32 mouse cellular contexts compared by ENCODE assay signal in the genomic region with DNA sequence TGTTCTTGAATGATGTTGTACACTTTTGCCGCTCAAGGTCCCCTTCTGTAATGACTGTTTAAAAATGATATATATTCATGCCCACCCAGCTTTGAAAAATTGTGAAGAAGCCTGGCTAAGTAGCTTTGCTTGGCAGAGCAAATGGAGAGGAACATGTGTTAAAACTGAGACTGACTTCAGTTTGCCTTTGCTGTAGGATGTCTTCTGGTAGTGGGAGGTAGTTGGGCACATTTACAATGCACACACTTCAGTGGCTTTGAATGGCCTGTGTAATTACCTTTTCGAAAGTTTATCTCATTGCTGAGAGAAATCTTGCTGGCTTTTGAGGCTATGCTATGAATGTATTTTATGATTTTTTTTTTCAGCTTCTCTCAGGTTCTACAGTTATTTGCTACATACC.
"Had no signal": no experiment of that assay in that cellular context is flagged by ENCODE, and none has a peak within 500 bp of the region (broad histone marks: within the 10 kb centered on the region; RNA-seq: fewer than 3 reads in every experiment).

No protein-coding gene starts in this region.

- H3K27me3 ChIP-seq: limb, embryonic 12.5 days; limb, embryonic 13.5 days; limb, embryonic 15.5 days; liver, embryonic 12.5 days; liver, embryonic 13.5 days; liver, embryonic 15.5 days; lung, embryonic 15.5 days; megakaryocyte, embryonic 14.5 days; midbrain, embryonic 12.5 days; midbrain, embryonic 13.5 days; midbrain, embryonic 15.5 days; neural tube, embryonic 12.5 days had no signal

- H3K9ac ChIP-seq: limb, embryonic 12.5 days; limb, embryonic 13.5 days; limb, embryonic 15.5 days; liver, embryonic 12.5 days; liver, embryonic 13.5 days; liver, embryonic 14.5 days; liver, embryonic 15.5 days; liver, postnatal 0 days; lung, embryonic 14.5 days; lung, embryonic 15.5 days; midbrain, embryonic 12.5 days; midbrain, embryonic 13.5 days; midbrain, embryonic 15.5 days; neural tube, embryonic 12.5 days had no signal

- ATAC-seq: liver, embryonic 12.5 days; liver, postnatal 0 days; lung, postnatal 0 days; midbrain, embryonic 13.5 days; midbrain, embryonic 15.5 days; midbrain, embryonic 16.5 days had no signal

- H3K4me2 ChIP-seq: limb, embryonic 12.5 days; limb, embryonic 13.5 days; limb, embryonic 15.5 days; liver, embryonic 11.5 days; liver, embryonic 12.5 days; liver, embryonic 13.5 days; liver, embryonic 15.5 days; lung, embryonic 14.5 days; lung, embryonic 15.5 days; midbrain, embryonic 11.5 days; midbrain, embryonic 12.5 days; midbrain, embryonic 13.5 days; midbrain, embryonic 15.5 days; neural tube, embryonic 12.5 days had no signal

- H3K4me1 ChIP-seq: limb, embryonic 12.5 days; limb, embryonic 15.5 days; liver, embryonic 12.5 days; liver, embryonic 13.5 days; liver, embryonic 15.5 days; lung, embryonic 15.5 days; megakaryocyte, embryonic 14.5 days; midbrain, embryonic 10.5 days; midbrain, embryonic 12.5 days; midbrain, embryonic 13.5 days; midbrain, embryonic 15.5 days; neural tube, embryonic 12.5 days had no signal

- H3K9me3 ChIP-seq: limb, embryonic 10.5 days; limb, embryonic 12.5 days; limb, embryonic 13.5 days; limb, embryonic 15.5 days; liver, embryonic 12.5 days; liver, embryonic 13.5 days; liver, embryonic 15.5 days; lung, embryonic 15.5 days; midbrain, embryonic 10.5 days; midbrain, embryonic 12.5 days; midbrain, embryonic 13.5 days; midbrain, embryonic 15.5 days; neural tube, embryonic 12.5 days had no signal

- DNase-seq: left cerebral cortex, postnatal 4 days; liver; liver, embryonic 13.5 days; liver, postnatal 0 days; lung, adult 18-20 months; lung, adult 2 months; lung, embryonic 14.5 days; lung, postnatal 10 days; lung, postnatal 14 days; lung, postnatal 36 days; lung, postnatal 4 days; midbrain, embryonic 14.5 days had no signal

- H3K27ac ChIP-seq: limb, embryonic 10.5 days; limb, embryonic 12.5 days; limb, embryonic 13.5 days; limb, embryonic 15.5 days; liver, embryonic 12.5 days; liver, embryonic 13.5 days; liver, embryonic 14.5 days; liver, embryonic 15.5 days; lung, embryonic 15.5 days; macrophage; midbrain, embryonic 10.5 days; midbrain, embryonic 12.5 days; midbrain, embryonic 13.5 days; midbrain, embryonic 15.5 days; neural tube, embryonic 12.5 days had no signal

- H3K4me3 ChIP-seq: limb, embryonic 10.5 days; limb, embryonic 12.5 days; limb, embryonic 13.5 days; limb, embryonic 15.5 days; liver, embryonic 12.5 days; liver, embryonic 13.5 days; liver, embryonic 15.5 days; lung, embryonic 15.5 days; megakaryocyte, embryonic 14.5 days; midbrain, embryonic 10.5 days; midbrain, embryonic 12.5 days; midbrain, embryonic 13.5 days; midbrain, embryonic 15.5 days; myocyte; neural tube, embryonic 12.5 days had no signal

- H3K36me3 ChIP-seq: limb, embryonic 10.5 days; limb, embryonic 12.5 days; limb, embryonic 13.5 days; limb, embryonic 15.5 days; liver, embryonic 12.5 days; liver, embryonic 13.5 days; liver, embryonic 15.5 days; lung, embryonic 15.5 days; midbrain, embryonic 10.5 days; midbrain, embryonic 12.5 days; midbrain, embryonic 13.5 days; midbrain, embryonic 15.5 days; neural tube, embryonic 12.5 days had no signal
